Mouse (Mus musculus) forebrain, embryonic 15.5 days (tissue): ENCODE results near the gene Jarid2. TPM values are rescaled to one million over a fixed set of nuclear protein-coding genes. Genes with fewer than 3 reads are reported as not detected.

Experiments
- ATAC-seq: fragments of 200-750 bp; cut with Nextera tagmentation; replicated peaks from 2 replicates; pipeline ENCODE4 v1.8.0; 2017; ENCODE audit warnings: mild to moderate bottlenecking, moderate TSS enrichment, moderate library complexity
- H3K27ac ChIP-seq: fragments of 300-500 bp; sonication (generic); replicated peaks from 2 replicates; pipeline ENCODE4 v1.5.1; 2015; ENCODE audit warnings: mild to moderate bottlenecking, inconsistent platforms
- H3K27me3 ChIP-seq: fragments of 300-500 bp; sonication (generic); 2 replicates; pipeline ENCODE4 v1.6.1; 2015; ENCODE audit warnings: inconsistent platforms
- H3K36me3 ChIP-seq: fragments of 300-500 bp; sonication (generic); 2 replicates; pipeline ENCODE4 v1.6.1; 2015; ENCODE audit warnings: mild to moderate bottlenecking, inconsistent platforms
- H3K4me1 ChIP-seq: fragments of 300-500 bp; sonication (generic); 2 replicates; pipeline ENCODE4 v1.6.1; 2015; ENCODE audit warnings: inconsistent platforms
- H3K4me2 ChIP-seq: fragments of 300-500 bp; sonication (generic); replicated peaks from 2 replicates; pipeline ENCODE4 v1.6.1; 2015; ENCODE audit warnings: mild to moderate bottlenecking, inconsistent platforms
- H3K4me3 ChIP-seq: fragments of 300-500 bp; sonication (generic); 2 replicates; pipeline ENCODE4 v1.5.1; 2015; ENCODE audit warnings: mild to moderate bottlenecking, inconsistent platforms
- H3K9ac ChIP-seq: fragments of 300-500 bp; sonication (generic); replicated peaks from 2 replicates; pipeline ENCODE4 v1.6.1; 2015; ENCODE audit warnings: mild to moderate bottlenecking, inconsistent platforms
- H3K9me3 ChIP-seq: fragments of 300-500 bp; sonication (generic); 2 replicates; pipeline ENCODE4 v1.6.1; 2016; ENCODE audit warnings: inconsistent platforms
- WGBS: fragments of 180-500 bp; shearing (Covaris S2); methylation state at CpG from one replicate; pipeline ENCODE4 v1.1.7; 2015; ENCODE audit warnings: mixed read lengths; 5-methylcytosine and 5-hydroxymethylcytosine counted together
- polyA plus RNA-seq: library from polyadenylated mRNA; unstranded; fragments of >200 nt; fragmentation: Nextera tagmentation; extraction: Ambion mirVana; gene quantifications from 2 replicates; pipeline ENCODE4 v1.2.1, GENCODE M21; 2015

The Jarid2 gene
- polyA plus RNA-seq, 1 experiment from 2014 or later, result 34.2 TPM

GRCm38 (mm10) chr13:44915382-44915781 lies 186.1 kb downstream of the Jarid2 start:
- Histone ChIP-seq H3K4me2 (no peak overlapping the region), H3K4me3 (no peak overlapping the region), H3K9me3 (no peaks in the 10 kb centered on the region), H3K4me1 (peaks cover under 1% of the 10 kb centered on the region; the same call in 1 of the 2 replicates), H3K36me3 (peaks cover 79% of the 10 kb centered on the region), H3K27ac (no peak overlapping the region), H3K9ac (no peak overlapping the region), H3K27me3 (no peaks in the 10 kb centered on the region)
- no peak for ATAC-seq
- WGBS, result 90% methylated on average over 5 of the region's 5 CpGs

- Histone ChIP-seq H3K4me2 (no peak overlapping the region), H3K27me3 (no peaks in the 10 kb centered on the region), H3K4me3 (no peak overlapping the region), H3K9me3 (no peaks in the 10 kb centered on the region), H3K36me3 (peaks cover 78% of the 10 kb centered on the region), H3K27ac (no peak overlapping the region), H3K4me1 (peaks cover 3% of the 10 kb centered on the region; the same call in 1 of the 2 replicates), H3K9ac (no peak overlapping the region)
- ATAC-seq, result no peak
- 66% methylated on average over 4 of the region's 4 CpGs for WGBS
These were observed 186.7 kb downstream of the Jarid2 start for GRCm38 (mm10) chr13:44915945-44916344.

GRCm38 (mm10) chr13:44917202-44917601 lies 187.9 kb downstream of the Jarid2 start:
- no peak overlapping the region for H3K9ac ChIP-seq
- no peaks in the 10 kb centered on the region for H3K9me3 ChIP-seq
- H3K4me2 ChIP-seq, result no peak overlapping the region
- no peaks in the 10 kb centered on the region for H3K27me3 ChIP-seq
- peaks cover 76% of the 10 kb centered on the region for H3K36me3 ChIP-seq
- peaks cover 3% of the 10 kb centered on the region; the same call in 1 of the 2 replicates for H3K4me1 ChIP-seq
- H3K27ac ChIP-seq, result no peak overlapping the region
- no peak for ATAC-seq
- H3K4me3 ChIP-seq, result no peak overlapping the region
- 94% methylated on average over 4 of the region's 4 CpGs for WGBS

- peak; percentile 46 for ATAC-seq
- H3K27me3 ChIP-seq, result no peaks in the 10 kb centered on the region
- WGBS, result 75% methylated on average over 2 of the region's 2 CpGs
- no peak overlapping the region for H3K4me3 ChIP-seq
- no peak overlapping the region for H3K9ac ChIP-seq
- H3K9me3 ChIP-seq, result no peaks in the 10 kb centered on the region
- peaks cover 82% of the 10 kb centered on the region for H3K36me3 ChIP-seq
- H3K27ac ChIP-seq, result no peak overlapping the region
- H3K4me1 ChIP-seq, result peaks cover 3% of the 10 kb centered on the region; the same call in 1 of the 2 replicates
- H3K4me2 ChIP-seq, result no peak overlapping the region
These were observed 189.0 kb downstream of the Jarid2 start for GRCm38 (mm10) chr13:44918269-44918668.

GRCm38 (mm10) chr13:44921095-44921494 lies 191.8 kb downstream of the Jarid2 start:
- no peaks in the 10 kb centered on the region for H3K27me3 ChIP-seq
- no peak overlapping the region for H3K4me2 ChIP-seq
- H3K9ac ChIP-seq, result no peak overlapping the region
- no peak overlapping the region for H3K4me3 ChIP-seq
- peaks cover 70% of the 10 kb centered on the region for H3K36me3 ChIP-seq
- H3K4me1 ChIP-seq, result peaks cover 3% of the 10 kb centered on the region; the same call in 1 of the 2 replicates
- ATAC-seq, result peak; percentile 62
- H3K9me3 ChIP-seq, result no peaks in the 10 kb centered on the region
- 0 out of 2 replicates have a peak overlapping the region, but pooled peaks have one; percentile 2 for H3K27ac ChIP-seq
- 47% methylated on average over 10 of the region's 10 CpGs for WGBS

- no peak for ATAC-seq
- WGBS, result 93% methylated on average over 5 of the region's 5 CpGs
- Histone ChIP-seq H3K4me3 (no peak overlapping the region), H3K36me3 (peaks cover 64% of the 10 kb centered on the region), H3K4me2 (no peak overlapping the region), H3K4me1 (peaks cover 3% of the 10 kb centered on the region; the same call in 1 of the 2 replicates), H3K9me3 (no peaks in the 10 kb centered on the region), H3K9ac (no peak overlapping the region), H3K27me3 (no peaks in the 10 kb centered on the region), H3K27ac (no peak overlapping the region)
These were observed 192.4 kb downstream of the Jarid2 start for GRCm38 (mm10) chr13:44921721-44922120.

GRCm38 (mm10) chr13:44924042-44924441 lies 194.8 kb downstream of the Jarid2 start:
- Histone ChIP-seq H3K9ac (no peak overlapping the region), H3K4me3 (no peak overlapping the region), H3K27ac (no peak overlapping the region), H3K27me3 (no peaks in the 10 kb centered on the region), H3K4me1 (peaks cover 3% of the 10 kb centered on the region; the same call in 1 of the 2 replicates), H3K36me3 (peaks cover 47% of the 10 kb centered on the region), H3K9me3 (no peaks in the 10 kb centered on the region), H3K4me2 (no peak overlapping the region)
- WGBS, result 90% methylated on average over 3 of the region's 3 CpGs
- no peak for ATAC-seq

GRCm38 (mm10) chr13:44925173-44925572 lies 195.9 kb downstream of the Jarid2 start:
- Histone ChIP-seq H3K4me2 (no peak overlapping the region), H3K4me1 (peaks cover 3% of the 10 kb centered on the region; the same call in 1 of the 2 replicates), H3K27ac (no peak overlapping the region), H3K4me3 (no peak overlapping the region), H3K9me3 (no peaks in the 10 kb centered on the region), H3K27me3 (no peaks in the 10 kb centered on the region), H3K36me3 (peaks cover 46% of the 10 kb centered on the region), H3K9ac (no peak overlapping the region)
- ATAC-seq, result no peak
- WGBS, result 88% methylated on average over 2 of the region's 2 CpGs

GRCm38 (mm10) chr13:44926311-44926710 lies 197.0 kb downstream of the Jarid2 start:
- H3K27ac ChIP-seq, result no peak overlapping the region

GRCm38 (mm10) chr13:44932307-44933264 lies 203.3 kb downstream of the Jarid2 start:
- Histone ChIP-seq H3K27ac (0 out of 2 replicates have a peak overlapping the region, but pooled peaks have one; percentile 11), H3K9me3 (no peaks in the 10 kb centered on the region), H3K36me3 (peaks cover 10% of the 10 kb centered on the region; the same call in 1 of the 2 replicates), H3K4me1 (peaks cover 13% of the 10 kb centered on the region), H3K9ac (no peak overlapping the region), H3K4me2 (no peak overlapping the region), H3K27me3 (no peaks in the 10 kb centered on the region), H3K4me3 (no peak overlapping the region)
- 64% methylated on average over 18 of the region's 18 CpGs for WGBS
- ATAC-seq, result no peak

More at GRCm38 (mm10) chr13:44926311-44926710, 197.0 kb downstream of the Jarid2 start:
- Histone ChIP-seq H3K27me3 (no peaks in the 10 kb centered on the region), H3K4me2 (no peak overlapping the region), H3K9me3 (no peaks in the 10 kb centered on the region), H3K9ac (no peak overlapping the region), H3K4me1 (no peaks in the 10 kb centered on the region; the same call in 1 of the 2 replicates), H3K36me3 (peaks cover 44% of the 10 kb centered on the region), H3K4me3 (no peak overlapping the region)
- no peak for ATAC-seq
- 85% methylated on average over 2 of the region's 2 CpGs for WGBS

- 42% methylated on average over 7 of the region's 7 CpGs for WGBS
- 0 out of 2 replicates have a peak overlapping the region, but pooled peaks have one; percentile 11 for H3K27ac ChIP-seq
- H3K9ac ChIP-seq, result no peak overlapping the region
- no peak overlapping the region for H3K4me2 ChIP-seq
- H3K9me3 ChIP-seq, result no peaks in the 10 kb centered on the region
- H3K4me3 ChIP-seq, result no peak overlapping the region
- H3K36me3 ChIP-seq, result peaks cover 10% of the 10 kb centered on the region; the same call in 1 of the 2 replicates
- peaks cover 13% of the 10 kb centered on the region for H3K4me1 ChIP-seq
- no peaks in the 10 kb centered on the region for H3K27me3 ChIP-seq
- no peak for ATAC-seq
These were observed 204.3 kb downstream of the Jarid2 start for GRCm38 (mm10) chr13:44933575-44933974.

GRCm38 (mm10) chr13:44937681-44938080 lies 208.4 kb downstream of the Jarid2 start:
- no peaks in the 10 kb centered on the region for H3K27me3 ChIP-seq
- no peaks in the 10 kb centered on the region for H3K9me3 ChIP-seq
- H3K27ac ChIP-seq, result no peak overlapping the region
- H3K4me2 ChIP-seq, result no peak overlapping the region
- no peak overlapping the region for H3K9ac ChIP-seq
- H3K36me3 ChIP-seq, result no peaks in the 10 kb centered on the region
- H3K4me3 ChIP-seq, result no peak overlapping the region
- peaks cover 17% of the 10 kb centered on the region for H3K4me1 ChIP-seq
- ATAC-seq, result no peak
- 94% methylated on average over 3 of the region's 3 CpGs for WGBS
